Mouse (Mus musculus): Measurements from ENCODE around the gene Lingo3. TPM values are rescaled to one million over a fixed set of nuclear protein-coding genes. Genes with fewer than 3 reads are reported as not detected.

The Lingo3 gene
- polyA plus RNA-seq, 1 experiment from 2014 or later = 0.10 TPM

DNA sequence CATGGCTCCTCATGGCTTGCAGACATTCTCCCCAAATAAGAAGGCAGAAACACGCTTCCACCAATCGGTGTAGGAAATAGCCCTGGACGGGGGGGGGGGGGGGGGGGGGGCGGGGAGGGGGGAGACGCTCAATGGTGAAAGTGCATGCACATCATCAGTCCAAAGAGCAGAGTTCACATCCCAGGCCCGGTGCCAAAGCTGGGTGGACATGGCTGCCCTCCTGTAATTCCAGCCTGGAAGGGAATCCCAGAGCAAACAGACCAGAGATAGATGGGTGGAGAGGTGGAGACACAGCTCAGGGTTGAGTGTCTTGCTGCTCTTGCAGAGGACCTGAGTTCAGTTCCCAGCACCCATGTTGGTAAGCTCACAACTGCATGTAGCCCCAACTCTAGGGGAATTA is 27.2 kb upstream of the Lingo3 start:
- Histone ChIP-seq H3K9ac (ENCODE audit: low read depth, low read length) (no peak overlapping the region), H3K27ac (ENCODE audit: low read length) (no peak overlapping the region), H3K4me3 (ENCODE audit: low read length) (no peak overlapping the region), H3K4me2 (ENCODE audit: low read depth, low read length) (no peak overlapping the region), H3K4me1 (ENCODE audit: control insufficient read depth, insufficient read depth, low read length) (no peaks in the 10 kb centered on the region), H3K9me3 (ENCODE audit: control insufficient read depth, low read length) (no peaks in the 10 kb centered on the region), H3K36me3 (ENCODE audit: control insufficient read depth, insufficient read depth, low read length) (peaks cover 3% of the 10 kb centered on the region; the same call in 1 of the 2 replicates), H3K27me3 (replicated peaks; ENCODE audit: control insufficient read depth, insufficient read depth, low read length) (no peaks in the 10 kb centered on the region)
- 45% methylated on average over 5 of the region's 6 CpGs for WGBS
- no peak for ATAC-seq

DNA sequence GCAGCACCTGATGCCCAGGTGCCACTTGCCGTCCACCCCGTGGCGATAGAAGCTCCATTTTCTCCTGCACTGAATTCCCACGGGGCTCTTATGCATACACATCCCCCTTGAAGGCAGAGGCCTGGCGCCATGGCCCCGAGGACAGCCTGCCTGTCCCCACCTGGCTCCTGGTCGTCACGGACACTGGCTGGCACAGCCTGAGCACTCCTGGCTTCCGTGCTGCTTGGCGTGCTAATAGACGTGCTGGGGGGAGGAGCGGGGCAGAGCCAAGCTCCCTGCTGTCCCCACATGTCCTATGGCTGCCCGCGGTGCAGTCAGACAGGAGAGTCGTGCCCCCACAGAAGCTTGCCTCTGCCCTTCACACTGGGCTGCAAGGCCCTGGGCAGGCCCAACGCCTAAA is 20.6 kb upstream of the Lingo3 start:
- Histone ChIP-seq H3K27ac (ENCODE audit: low read length) (no peak overlapping the region), H3K36me3 (ENCODE audit: control insufficient read depth, insufficient read depth, low read length) (peaks cover 7% of the 10 kb centered on the region; the same call in 1 of the 2 replicates), H3K4me3 (ENCODE audit: low read length) (no peak overlapping the region), H3K9ac (ENCODE audit: low read depth, low read length) (no peak overlapping the region), H3K9me3 (ENCODE audit: control insufficient read depth, low read length) (no peaks in the 10 kb centered on the region), H3K4me2 (ENCODE audit: low read depth, low read length) (no peak overlapping the region), H3K4me1 (ENCODE audit: control insufficient read depth, insufficient read depth, low read length) (no peaks in the 10 kb centered on the region), H3K27me3 (replicated peaks; ENCODE audit: control insufficient read depth, insufficient read depth, low read length) (no peaks in the 10 kb centered on the region)
- no peak for ATAC-seq
- WGBS = 87% methylated on average over 16 of the region's 16 CpGs

DNA sequence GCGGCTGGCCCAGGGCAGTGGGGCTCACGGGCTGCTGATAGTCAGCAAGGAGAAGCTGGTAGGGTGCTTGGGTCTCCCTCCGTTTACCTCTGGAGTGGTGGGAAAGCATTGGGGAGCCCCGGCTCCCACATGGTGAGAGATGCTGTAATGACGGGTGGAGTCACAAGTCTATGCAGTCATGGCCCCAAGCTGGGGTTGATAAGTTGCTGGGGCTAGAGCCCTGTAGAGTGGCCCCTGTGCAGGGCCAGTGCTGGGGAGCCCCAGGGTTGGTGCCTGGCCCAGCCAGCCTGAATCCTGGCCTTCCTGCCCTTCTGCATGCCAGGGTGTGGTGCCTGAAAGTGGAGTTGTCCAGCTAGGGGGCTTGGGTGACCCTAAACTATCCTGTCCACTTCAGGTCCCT is 18.5 kb upstream of the Lingo3 start:
- WGBS = 91% methylated on average over 5 of the region's 5 CpGs
- no peak overlapping the region for H3K27ac ChIP-seq (ENCODE audit: low read length)
- no peak for ATAC-seq
- peaks cover 8% of the 10 kb centered on the region for H3K4me1 ChIP-seq (ENCODE audit: control insufficient read depth, insufficient read depth, low read length)
- no peak overlapping the region for H3K4me2 ChIP-seq (ENCODE audit: low read depth, low read length)
- no peaks in the 10 kb centered on the region for H3K27me3 ChIP-seq (replicated peaks; ENCODE audit: control insufficient read depth, insufficient read depth, low read length)
- H3K9ac ChIP-seq (ENCODE audit: low read depth, low read length) = no peak overlapping the region
- peaks cover 4% of the 10 kb centered on the region; the same call in 1 of the 2 replicates for H3K36me3 ChIP-seq (ENCODE audit: control insufficient read depth, insufficient read depth, low read length)
- no peaks in the 10 kb centered on the region for H3K9me3 ChIP-seq (ENCODE audit: control insufficient read depth, low read length)
- H3K4me3 ChIP-seq (ENCODE audit: low read length) = no peak overlapping the region

DNA sequence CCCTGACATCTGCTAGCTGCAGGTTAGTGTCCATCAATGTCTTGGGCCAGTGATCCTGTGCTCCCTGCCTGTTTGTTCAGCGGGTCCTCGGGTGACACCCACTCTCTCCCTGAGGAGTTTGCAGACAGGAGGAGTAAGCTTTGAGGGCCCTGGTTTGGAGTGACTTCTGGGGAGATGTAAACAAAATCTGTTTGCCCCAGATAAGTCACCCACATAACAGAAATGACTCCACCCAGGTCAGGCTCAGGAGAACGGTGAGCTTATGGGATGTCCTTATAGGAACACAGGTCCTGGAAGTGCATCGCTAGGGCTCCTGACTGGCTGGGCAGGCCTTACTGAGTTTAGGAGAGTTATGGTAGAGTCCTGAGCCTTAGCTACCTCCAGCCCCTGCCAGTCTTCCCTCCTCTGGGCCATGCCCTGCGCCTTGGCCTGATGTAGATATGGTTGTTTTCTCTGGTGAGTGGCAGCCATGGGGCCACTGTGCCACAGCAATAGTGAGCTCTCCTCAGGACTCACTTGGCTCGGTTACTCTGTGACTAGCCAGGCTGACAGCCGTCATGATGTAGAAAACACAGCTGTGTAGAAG is 14.6 kb upstream of the Lingo3 start:
- Histone ChIP-seq H3K4me1 (ENCODE audit: control insufficient read depth, insufficient read depth, low read length) (peaks cover 25% of the 10 kb centered on the region), H3K27ac (ENCODE audit: low read length) (no peak overlapping the region), H3K27me3 (replicated peaks; ENCODE audit: control insufficient read depth, insufficient read depth, low read length) (no peaks in the 10 kb centered on the region), H3K36me3 (ENCODE audit: control insufficient read depth, insufficient read depth, low read length) (no peaks in the 10 kb centered on the region), H3K4me3 (ENCODE audit: low read length) (no peak overlapping the region), H3K9ac (ENCODE audit: low read depth, low read length) (no peak overlapping the region), H3K9me3 (ENCODE audit: control insufficient read depth, low read length) (no peaks in the 10 kb centered on the region), H3K4me2 (ENCODE audit: low read depth, low read length) (no peak overlapping the region)
- peak; percentile 34 for ATAC-seq
- 70% methylated on average over 7 of the region's 7 CpGs for WGBS

DNA sequence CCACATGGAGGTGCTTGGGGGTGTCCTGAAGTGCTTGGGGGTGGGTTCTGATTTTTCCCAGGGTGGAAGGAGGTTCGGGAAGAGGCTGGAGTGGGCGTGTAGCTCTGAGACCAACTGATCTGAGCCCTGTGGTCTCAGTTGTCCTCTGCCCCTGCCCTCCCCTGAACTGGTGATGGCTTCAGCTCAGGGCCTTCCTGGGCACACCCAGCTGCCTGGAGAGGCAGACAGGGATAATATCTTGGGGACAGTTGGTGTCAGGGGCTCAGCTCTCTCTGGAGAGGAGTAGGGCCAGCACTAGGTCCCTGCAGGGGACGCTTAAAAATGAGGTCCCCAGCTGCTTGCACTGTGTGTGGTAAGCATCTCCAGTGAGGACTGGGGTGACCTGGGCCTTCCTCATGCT is 14.0 kb upstream of the Lingo3 start:
- Histone ChIP-seq H3K9ac (ENCODE audit: low read depth, low read length) (peak overlapping the region; percentile 30; the same call in 1 of the 2 replicates), H3K4me1 (ENCODE audit: control insufficient read depth, insufficient read depth, low read length) (peaks cover 25% of the 10 kb centered on the region), H3K27ac (ENCODE audit: low read length) (no peak overlapping the region), H3K36me3 (ENCODE audit: control insufficient read depth, insufficient read depth, low read length) (no peaks in the 10 kb centered on the region), H3K27me3 (replicated peaks; ENCODE audit: control insufficient read depth, insufficient read depth, low read length) (no peaks in the 10 kb centered on the region), H3K9me3 (ENCODE audit: control insufficient read depth, low read length) (no peaks in the 10 kb centered on the region), H3K4me2 (ENCODE audit: low read depth, low read length) (no peak overlapping the region), H3K4me3 (ENCODE audit: low read length) (no peak overlapping the region)
- WGBS = 55% methylated on average over 3 of the region's 3 CpGs
- ATAC-seq = no peak

DNA sequence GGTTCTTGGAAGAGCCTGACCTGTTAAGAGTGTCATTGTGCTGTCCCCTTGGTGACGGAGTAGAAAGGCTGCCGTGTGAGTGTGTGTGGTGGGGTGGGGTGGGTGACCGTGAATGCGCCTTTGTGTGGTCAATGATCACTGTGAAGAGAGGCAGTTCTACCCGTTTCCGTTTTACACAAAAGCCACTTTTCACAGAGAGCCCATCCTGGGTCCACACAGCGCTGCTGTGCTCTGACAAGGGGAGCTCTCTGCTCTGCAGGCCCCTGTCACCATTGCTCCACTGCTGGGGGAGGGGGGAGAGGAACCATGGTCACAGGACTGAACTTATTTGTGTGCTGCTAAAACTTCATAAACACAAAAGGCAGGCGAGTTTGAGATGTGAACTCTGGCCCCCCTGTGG is 13.5 kb upstream of the Lingo3 start:
- Histone ChIP-seq H3K27me3 (replicated peaks; ENCODE audit: control insufficient read depth, insufficient read depth, low read length) (no peaks in the 10 kb centered on the region), H3K4me2 (ENCODE audit: low read depth, low read length) (no peak overlapping the region), H3K9ac (ENCODE audit: low read depth, low read length) (peak overlapping the region; percentile 30; the same call in 1 of the 2 replicates), H3K4me1 (ENCODE audit: control insufficient read depth, insufficient read depth, low read length) (peaks cover 25% of the 10 kb centered on the region), H3K36me3 (ENCODE audit: control insufficient read depth, insufficient read depth, low read length) (peaks cover 3% of the 10 kb centered on the region), H3K4me3 (ENCODE audit: low read length) (no peak overlapping the region), H3K27ac (ENCODE audit: low read length) (no peak overlapping the region), H3K9me3 (ENCODE audit: control insufficient read depth, low read length) (no peaks in the 10 kb centered on the region)
- no peak for ATAC-seq
- WGBS = 52% methylated on average over 8 of the region's 8 CpGs

DNA sequence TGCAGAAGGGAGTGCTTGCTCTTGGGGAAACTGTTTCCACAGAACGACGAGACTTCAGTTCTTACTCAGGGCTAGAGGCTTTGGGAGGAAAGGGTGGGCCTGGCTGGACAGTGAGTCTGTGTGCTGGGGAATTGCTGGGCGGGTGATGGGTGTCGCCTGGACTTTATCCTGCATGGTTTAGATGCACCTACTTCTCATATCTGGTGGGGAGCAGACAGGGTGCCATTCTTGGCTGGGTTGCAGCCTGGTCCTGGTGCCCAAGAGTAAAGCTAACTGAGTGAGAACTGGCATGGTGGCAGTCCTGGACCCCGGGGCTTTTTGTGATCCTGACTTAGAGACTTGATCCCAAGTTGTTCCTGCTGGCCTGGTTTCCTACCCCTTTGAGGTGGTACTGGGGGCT is 13.1 kb upstream of the Lingo3 start:
- H3K9me3 ChIP-seq (ENCODE audit: control insufficient read depth, low read length) = no peaks in the 10 kb centered on the region
- no peaks in the 10 kb centered on the region for H3K27me3 ChIP-seq (replicated peaks; ENCODE audit: control insufficient read depth, insufficient read depth, low read length)
- H3K4me3 ChIP-seq (ENCODE audit: low read length) = no peak overlapping the region
- no peak overlapping the region for H3K4me2 ChIP-seq (ENCODE audit: low read depth, low read length)
- peak overlapping the region; percentile 30; the same call in 1 of the 2 replicates for H3K9ac ChIP-seq (ENCODE audit: low read depth, low read length)
- no peak overlapping the region for H3K27ac ChIP-seq (ENCODE audit: low read length)
- peaks cover 8% of the 10 kb centered on the region for H3K36me3 ChIP-seq (ENCODE audit: control insufficient read depth, insufficient read depth, low read length)
- peaks cover 25% of the 10 kb centered on the region for H3K4me1 ChIP-seq (ENCODE audit: control insufficient read depth, insufficient read depth, low read length)
- WGBS = 58% methylated on average over 5 of the region's 5 CpGs
- ATAC-seq = no peak

DNA sequence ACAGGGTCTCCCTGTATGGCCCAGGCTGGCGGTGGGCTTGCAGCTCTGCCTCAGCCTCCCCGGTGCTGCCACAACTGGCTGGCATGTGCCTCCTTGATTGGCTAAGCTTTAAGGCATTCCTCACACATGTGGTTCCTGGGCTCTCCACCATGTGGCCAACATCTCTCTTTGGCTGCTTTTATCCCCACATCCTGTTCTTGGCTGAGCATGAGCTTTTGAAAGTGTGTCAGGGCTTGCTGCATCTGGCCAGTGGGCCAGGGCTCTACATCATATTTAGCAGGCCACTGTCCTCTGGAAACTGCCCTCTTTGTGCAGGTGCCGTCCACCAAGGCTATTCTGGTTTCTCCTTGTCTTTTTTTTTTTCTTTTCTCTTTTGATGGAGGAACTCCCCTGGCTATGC is 12.4 kb upstream of the Lingo3 start:
- no peaks in the 10 kb centered on the region for H3K27me3 ChIP-seq (replicated peaks; ENCODE audit: control insufficient read depth, insufficient read depth, low read length)
- H3K36me3 ChIP-seq (ENCODE audit: control insufficient read depth, insufficient read depth, low read length) = peaks cover 11% of the 10 kb centered on the region
- H3K9me3 ChIP-seq (ENCODE audit: control insufficient read depth, low read length) = no peaks in the 10 kb centered on the region
- no peak overlapping the region for H3K27ac ChIP-seq (ENCODE audit: low read length)
- peaks cover 25% of the 10 kb centered on the region for H3K4me1 ChIP-seq (ENCODE audit: control insufficient read depth, insufficient read depth, low read length)
- no peak overlapping the region for H3K9ac ChIP-seq (ENCODE audit: low read depth, low read length)
- no peak overlapping the region for H3K4me3 ChIP-seq (ENCODE audit: low read length)
- 63% methylated on average over 3 of the region's 3 CpGs for WGBS
- H3K4me2 ChIP-seq (ENCODE audit: low read depth, low read length) = peak overlapping the region; percentile 94
- ATAC-seq = no peak

DNA sequence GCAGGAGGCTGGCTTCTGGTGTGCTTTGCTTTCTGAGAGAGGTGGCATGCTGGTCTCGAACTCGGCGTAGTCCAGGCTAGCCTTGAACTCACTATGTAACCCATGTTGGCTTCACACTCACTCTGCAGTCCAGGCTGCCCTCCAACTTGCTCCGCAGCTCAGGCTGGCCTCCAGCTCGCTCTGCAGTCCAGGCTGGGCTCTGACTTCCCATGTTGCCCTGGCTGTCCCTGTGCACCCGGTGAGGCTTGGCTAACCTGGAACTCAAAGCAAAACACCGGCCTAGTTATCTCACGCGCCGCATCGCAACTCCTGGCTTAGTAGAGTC is 11.9 kb upstream of the Lingo3 start:
- H3K4me2 ChIP-seq (ENCODE audit: low read depth, low read length) = peak overlapping the region; percentile 94
- H3K4me1 ChIP-seq (ENCODE audit: control insufficient read depth, insufficient read depth, low read length) = peaks cover 25% of the 10 kb centered on the region
- 22% methylated on average over 11 of the region's 11 CpGs for WGBS
- H3K9me3 ChIP-seq (ENCODE audit: control insufficient read depth, low read length) = no peaks in the 10 kb centered on the region
- peaks cover 11% of the 10 kb centered on the region for H3K36me3 ChIP-seq (ENCODE audit: control insufficient read depth, insufficient read depth, low read length)
- peak overlapping the region; percentile 90 for H3K9ac ChIP-seq (ENCODE audit: low read depth, low read length)
- no peak for ATAC-seq
- peak overlapping the region; percentile 96 for H3K4me3 ChIP-seq (ENCODE audit: low read length)
- no peak overlapping the region; the same call in 1 of the 2 replicates for H3K27ac ChIP-seq (ENCODE audit: low read length)
- H3K27me3 ChIP-seq (replicated peaks; ENCODE audit: control insufficient read depth, insufficient read depth, low read length) = no peaks in the 10 kb centered on the region
